Mouse (Mus musculus): Measurements from ENCODE around the gene Tra2b. TPM values are rescaled to one million over a fixed set of nuclear protein-coding genes. Genes with fewer than 3 reads are reported as not detected.

The Tra2b gene
- 74.9 and 81.3 TPM in 2 replicates for polyA plus RNA-seq (2012; rRNA removed)

GRCm38 (mm10) chr16:22265849-22266376 is at the start of gene Tra2b:
Tra2b (minus strand) TSS chr16:22266005.

Other genes with a start within 250 kb of the Tra2b start
- 3.7 and 3.9 TPM in 2 replicates for gene Igf2bp2, start 102.7 kb downstream of the Tra2b start, polyA plus RNA-seq (2012; rRNA removed)
- 2.8 and 3.0 TPM in 2 replicates for gene Etv5, start 173.7 kb upstream of the Tra2b start, polyA plus RNA-seq (2012; rRNA removed)